Mouse (Mus musculus) layer of hippocampus, postnatal 10 days (tissue): Measurements from ENCODE around the gene Plcb1. TPM values are rescaled to one million over a fixed set of nuclear protein-coding genes. Genes with fewer than 3 reads are reported as not detected.
"Not testable (repeated sequence)": the region's sequence is repeated elsewhere in the genome, so short reads cannot be mapped to it uniquely, and the experiment has no call there.

Experiments
- DNase-seq, 2 experiments: peaks; one replicate each; pipeline ENCODE4 v3.0.0; 2021; ENCODE audit warnings: low spot score in 2 of 2
- total RNA-seq, 2 experiments: library from RNA; stranded (reverse); gene quantifications; 2 replicates each; pipeline ENCODE4 v1.2.3; 2021

Plcb1 gene
- total RNA-seq, 2 experiments from 2014 or later = 98.5 to 100 TPM

DNA sequence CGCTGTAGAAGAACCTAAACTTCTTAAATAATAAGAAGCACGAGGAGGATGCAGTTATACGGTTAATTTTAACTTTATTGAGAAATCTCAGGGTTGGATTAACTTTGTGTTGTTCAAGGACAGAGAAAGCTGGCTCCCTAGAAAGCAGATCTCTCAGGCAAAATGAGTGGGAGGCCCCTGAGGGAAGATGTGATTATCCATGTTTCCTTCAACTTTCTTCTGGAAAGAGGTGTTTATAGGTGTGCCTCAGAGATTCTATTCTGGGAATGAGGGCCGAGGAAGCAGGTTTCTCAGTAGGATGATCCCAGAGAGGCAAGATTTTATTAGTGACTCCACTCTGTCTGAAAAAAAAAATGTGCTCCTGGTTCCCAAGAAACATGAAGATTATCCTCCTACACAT lies 180.3 kb downstream of the Plcb1 start:
- DNase-seq = no peak

GRCm38 (mm10) chr2:134968380-134968779 lies 182.5 kb downstream of the Plcb1 start:
- no peak for DNase-seq

GRCm38 (mm10) chr2:134972376-134972775 lies 186.5 kb downstream of the Plcb1 start:
- DNase-seq = no peak

- DNase-seq = no peak
Observed at GRCm38 (mm10) chr2:134974711-134975110, 188.8 kb downstream of the Plcb1 start.

GRCm38 (mm10) chr2:134976796-134977330 lies 191.0 kb downstream of the Plcb1 start:
- DNase-seq = peak; percentile 27 to 31

- no peak for DNase-seq
Observed at GRCm38 (mm10) chr2:134977641-134978040, 191.8 kb downstream of the Plcb1 start.

DNA sequence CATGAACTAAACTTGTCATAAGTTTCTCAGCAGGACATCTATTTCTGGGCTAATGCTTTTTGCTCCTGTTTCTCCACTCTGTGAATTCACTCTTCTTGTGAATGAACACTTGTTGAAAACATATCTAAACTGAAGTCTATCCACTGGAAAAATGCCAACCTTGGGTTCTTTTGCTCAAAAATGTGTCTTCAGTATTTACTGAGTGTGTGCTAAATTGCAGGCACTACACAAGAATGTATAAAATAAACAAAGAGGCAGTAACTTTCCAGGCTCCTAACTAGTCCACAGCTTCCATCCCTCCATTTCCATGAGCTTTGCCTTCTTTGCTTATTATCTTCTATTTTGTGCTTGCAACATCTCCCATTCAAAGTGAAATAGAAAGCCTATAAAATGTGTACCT lies 195.5 kb downstream of the Plcb1 start:
- no peak for DNase-seq

- no peak for DNase-seq
Observed at GRCm38 (mm10) chr2:134984884-134985283, 199.0 kb downstream of the Plcb1 start.

DNA sequence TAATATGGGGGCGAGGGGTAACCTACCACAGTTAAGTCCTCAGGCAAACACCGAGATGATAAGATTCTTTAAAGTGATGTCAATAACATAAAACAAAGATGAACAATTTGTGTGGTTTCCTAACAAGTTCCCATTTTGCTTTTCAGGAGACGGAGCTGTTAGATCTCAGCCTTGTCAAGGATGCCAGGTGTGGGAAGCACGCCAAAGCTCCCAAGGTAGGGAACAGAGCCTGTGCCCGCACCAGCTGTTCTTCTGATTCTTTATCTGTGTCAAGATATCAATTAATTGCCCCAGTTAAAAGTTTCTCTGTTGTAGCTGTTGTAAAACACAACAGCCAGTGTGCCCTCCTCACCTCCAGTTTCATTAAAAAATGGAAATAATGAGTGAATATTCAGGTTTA lies 202.1 kb downstream of the Plcb1 start:
- no peak for DNase-seq

- no peak for DNase-seq
Observed at GRCm38 (mm10) chr2:134989650-134990292, 203.9 kb downstream of the Plcb1 start.

GRCm38 (mm10) chr2:135007134-135007533 lies 221.3 kb downstream of the Plcb1 start:
- DNase-seq = no peak

GRCm38 (mm10) chr2:135007885-135008284 lies 222.0 kb downstream of the Plcb1 start:
- DNase-seq = not testable (repeated sequence)

DNA sequence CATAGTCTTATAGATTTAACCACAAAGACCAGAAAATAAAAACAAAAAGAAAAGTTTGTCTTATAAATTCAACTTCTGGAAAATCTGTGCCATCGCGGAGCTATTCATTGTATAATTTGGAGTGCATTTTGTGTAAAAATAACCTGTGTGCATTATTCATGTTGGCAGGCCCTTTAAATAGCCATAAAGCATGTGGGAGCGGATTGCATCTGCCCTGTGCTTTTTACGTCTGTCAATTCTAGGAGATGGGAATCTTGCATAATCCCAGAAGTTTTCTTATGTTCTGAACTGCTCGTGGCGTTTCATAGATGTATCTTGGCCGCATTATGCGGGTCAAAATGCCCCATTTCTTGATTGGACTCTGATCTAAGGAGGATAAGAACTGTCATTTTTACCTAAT lies 224.5 kb downstream of the Plcb1 start:
- DNase-seq = no peak

DNA sequence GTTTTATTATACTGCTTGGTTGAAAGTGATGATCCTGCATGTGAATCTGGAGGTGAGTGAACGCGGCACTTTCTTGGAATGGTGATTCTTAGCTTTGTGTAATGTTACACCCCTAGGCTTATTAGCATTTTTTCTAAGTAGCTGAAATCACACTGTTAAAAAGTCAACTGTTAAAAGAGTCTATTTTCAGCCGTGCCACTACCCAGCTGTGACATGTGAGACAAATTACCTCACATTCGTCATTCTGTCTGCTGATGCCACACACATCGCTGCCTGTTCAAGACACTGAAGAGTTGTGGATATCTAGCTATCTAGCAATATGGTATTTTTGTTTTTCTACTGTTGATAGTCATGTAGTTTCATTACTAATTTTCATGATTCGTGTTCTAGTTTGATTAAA lies 229.6 kb downstream of the Plcb1 start:
- DNase-seq = no peak

GRCm38 (mm10) chr2:135018275-135018674 lies 232.4 kb downstream of the Plcb1 start:
- no peak for DNase-seq

- DNase-seq = no peak
Observed at GRCm38 (mm10) chr2:135018708-135019107, 232.8 kb downstream of the Plcb1 start.

DNA sequence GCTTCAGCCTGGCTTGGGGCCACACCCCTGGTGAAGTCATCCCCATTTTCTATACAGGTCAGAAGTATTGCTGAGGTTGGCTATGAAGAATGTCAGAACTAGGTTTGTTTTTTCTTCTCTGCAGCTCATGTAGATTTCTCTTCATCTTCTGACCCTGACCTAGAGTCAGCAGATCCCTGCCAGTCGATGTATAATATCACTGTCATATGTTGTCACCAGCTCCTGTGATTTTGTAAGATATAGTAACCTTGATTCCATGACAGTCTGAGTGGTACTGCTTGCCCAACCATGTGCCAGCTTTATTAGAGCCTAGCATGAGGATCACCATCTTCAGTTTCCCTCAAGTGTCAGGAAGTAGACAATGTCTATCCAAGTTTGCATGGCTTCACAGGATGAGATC lies 233.7 kb downstream of the Plcb1 start:
- no peak for DNase-seq

DNA sequence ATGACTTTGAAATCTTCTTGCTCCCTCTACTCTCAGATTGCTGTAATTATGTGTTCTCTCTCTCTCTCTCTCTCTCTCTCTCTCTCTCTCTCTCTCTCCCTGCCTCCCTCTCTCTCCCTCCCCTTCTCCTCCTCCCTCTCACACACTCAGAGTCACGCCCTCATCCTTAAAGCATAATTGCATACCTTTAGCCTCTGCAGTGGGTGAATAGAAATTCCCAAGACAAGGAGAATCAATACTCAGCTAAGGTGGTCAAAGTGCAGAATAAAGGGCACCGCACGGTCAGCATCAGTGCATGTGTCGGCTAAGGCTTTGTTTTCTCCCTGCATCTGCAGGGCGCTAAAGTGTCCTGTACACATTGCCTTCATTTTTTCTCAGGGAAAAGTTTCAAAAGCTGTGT lies 243.4 kb downstream of the Plcb1 start:
- DNase-seq = no peak

- peak in 1 of 2 experiments; percentile 31 for DNase-seq
Observed at GRCm38 (mm10) chr2:135029700-135030099, 243.8 kb downstream of the Plcb1 start.

GRCm38 (mm10) chr2:135035640-135036260 lies 249.9 kb downstream of the Plcb1 start:
- DNase-seq = no peak

- no peak for DNase-seq
Observed at GRCm38 (mm10) chr2:135048791-135049190, 262.9 kb downstream of the Plcb1 start.

DNA sequence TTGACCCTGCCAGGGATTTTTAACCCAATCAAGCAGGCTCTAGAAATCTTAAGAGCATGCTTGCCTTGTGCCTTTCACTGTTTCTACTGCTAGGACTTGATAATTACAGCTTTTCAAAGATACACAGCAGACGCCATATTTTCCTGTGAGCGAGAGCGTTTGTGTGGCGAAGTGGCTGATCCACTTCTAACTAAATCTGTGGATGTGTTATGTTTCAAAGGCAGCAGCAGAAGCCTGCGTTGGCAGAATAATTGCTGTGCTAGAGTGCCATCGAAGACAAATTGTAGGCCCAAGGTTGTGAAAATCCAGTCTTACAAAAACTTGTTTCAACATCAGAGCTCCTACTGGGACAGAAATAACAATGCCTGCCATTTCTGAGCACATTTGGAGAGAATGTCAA lies 263.4 kb downstream of the Plcb1 start:
- peak in 1 of 2 experiments; percentile 10 for DNase-seq
